Comparison of ENCODE assay signal across 24 mouse cellular contexts in the genomic region with DNA sequence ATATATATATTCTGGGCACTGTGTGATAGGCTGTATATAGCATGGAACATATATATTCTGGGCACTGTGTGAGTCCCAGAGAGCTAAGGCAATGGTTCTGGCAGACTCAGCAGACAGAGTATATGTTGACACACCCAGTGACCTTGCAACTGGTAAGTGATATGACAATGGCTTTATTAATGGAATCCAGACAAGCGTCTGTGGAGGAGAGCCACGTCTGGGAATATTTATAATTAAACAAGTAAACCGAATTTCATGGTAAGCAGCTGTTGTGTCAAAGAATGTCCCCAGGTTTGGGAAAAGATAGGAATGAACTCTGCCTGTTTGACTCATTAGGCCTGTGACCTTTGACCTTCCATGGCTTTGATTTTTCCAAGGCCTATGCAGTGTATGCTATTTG. TPM values are rescaled to one million over a fixed set of nuclear protein-coding genes. Genes with fewer than 3 reads are reported as not detected.
A peak's percentile ranks its signal among the peaks of the same experiment; 100 is the strongest.
DNase-seq lines count a peak whose midpoint lies in the region; ATAC-seq and TF ChIP-seq lines count a peak whose summit lies in the region.
"Had no signal": no experiment of that assay in that cellular context is flagged by ENCODE, and none has a peak within 500 bp of the region (broad histone marks: within the 10 kb centered on the region; RNA-seq: fewer than 3 reads in every experiment).

No protein-coding gene starts in this region.

- H3K9me3 ChIP-seq in forebrain, embryonic 14.5 days (replicated peaks; ENCODE audit: control insufficient read depth, low read length), result 0 out of 2 replicates have a peak, but pooled peaks cover 4% of the 10 kb centered on the region
- H3K9me3 ChIP-seq in forebrain, embryonic 13.5 days (replicated peaks), result no peaks in the 10 kb centered on the region
- H3K9me3 ChIP-seq in forebrain, postnatal 0 days (ENCODE audit: low read length), result no peaks in the 10 kb centered on the region
- H3K9me3 ChIP-seq in hindbrain, postnatal 0 days (ENCODE audit: low read length), result no peaks in the 10 kb centered on the region
- 0 out of 2 replicates have a peak, but pooled peaks cover 2% of the 10 kb centered on the region for H3K9me3 ChIP-seq in neural tube, embryonic 13.5 days
- H3K9me3 ChIP-seq: embryonic facial prominence, embryonic 10.5 days; heart, embryonic 15.5 days; limb, embryonic 10.5 days had no signal

- H3K4me1 ChIP-seq in forebrain, embryonic 14.5 days (ENCODE audit: control insufficient read depth, insufficient read depth, low read length), result peaks cover 3% of the 10 kb centered on the region; the same call in 1 of the 2 replicates
- peaks cover 27% of the 10 kb centered on the region for H3K4me1 ChIP-seq in forebrain, embryonic 13.5 days
- no peaks in the 10 kb centered on the region for H3K4me1 ChIP-seq in forebrain, postnatal 0 days (ENCODE audit: insufficient read depth)
- peaks cover 2% of the 10 kb centered on the region; the same call in 1 of the 2 replicates for H3K4me1 ChIP-seq in hindbrain, postnatal 0 days (ENCODE audit: insufficient read depth, low read length)
- H3K4me1 ChIP-seq in neural tube, embryonic 13.5 days (replicated peaks), result peaks cover 65% of the 10 kb centered on the region

- peak overlapping the region; percentile 83; the same call in 1 of the 2 replicates for H3K4me2 ChIP-seq in forebrain, embryonic 14.5 days (ENCODE audit: low read length)
- H3K4me2 ChIP-seq in forebrain, embryonic 13.5 days, result no peak overlapping the region
- peak overlapping the region; percentile 25 for H3K4me2 ChIP-seq in forebrain, postnatal 0 days (ENCODE audit: low read depth)
- H3K4me2 ChIP-seq in hindbrain, postnatal 0 days (ENCODE audit: low read depth, low read length), result peak overlapping the region; percentile 1; the same call in 1 of the 2 replicates
- H3K4me2 ChIP-seq in neural tube, embryonic 13.5 days, result peak overlapping the region; percentile 76
- H3K4me2 ChIP-seq: heart, embryonic 15.5 days had no signal

- no peaks in the 10 kb centered on the region for H3K27me3 ChIP-seq in forebrain, embryonic 14.5 days (replicated peaks; ENCODE audit: control insufficient read depth, insufficient read depth, low read length)
- no peaks in the 10 kb centered on the region for H3K27me3 ChIP-seq in forebrain, embryonic 13.5 days
- no peaks in the 10 kb centered on the region for H3K27me3 ChIP-seq in forebrain, postnatal 0 days (ENCODE audit: insufficient read depth, low read length)
- H3K27me3 ChIP-seq in hindbrain, postnatal 0 days (ENCODE audit: insufficient read depth, low read length), result no peaks in the 10 kb centered on the region
- no peaks in the 10 kb centered on the region for H3K27me3 ChIP-seq in neural tube, embryonic 13.5 days

- 76% methylated on average over 3 of the region's 3 CpGs for WGBS in forebrain, embryonic 14.5 days
- 84% methylated on average over 3 of the region's 3 CpGs for WGBS in forebrain, embryonic 13.5 days
- WGBS in forebrain, postnatal 0 days, result 64% methylated on average over 3 of the region's 3 CpGs
- 51% methylated on average over 3 of the region's 3 CpGs for WGBS in hindbrain, postnatal 0 days
- 45% methylated on average over 3 of the region's 3 CpGs for WGBS in neural tube, embryonic 13.5 days

- no peaks in the 10 kb centered on the region for H3K36me3 ChIP-seq in forebrain, embryonic 14.5 days (ENCODE audit: control insufficient read depth, insufficient read depth, low read length)
- H3K36me3 ChIP-seq in forebrain, embryonic 13.5 days (ENCODE audit: poor library complexity, severe bottlenecking), result 0 out of 2 replicates have a peak, but pooled peaks cover 5% of the 10 kb centered on the region
- H3K36me3 ChIP-seq in forebrain, postnatal 0 days (ENCODE audit: insufficient read depth), result no peaks in the 10 kb centered on the region
- no peaks in the 10 kb centered on the region for H3K36me3 ChIP-seq in hindbrain, postnatal 0 days (ENCODE audit: insufficient read depth, low read length)
- no peaks in the 10 kb centered on the region for H3K36me3 ChIP-seq in neural tube, embryonic 13.5 days
- H3K36me3 ChIP-seq: embryonic facial prominence, embryonic 10.5 days; G1E; heart, embryonic 15.5 days; limb, embryonic 10.5 days had no signal

- no peak overlapping the region for H3K27ac ChIP-seq in forebrain, embryonic 14.5 days (ENCODE audit: low read depth, low read length)
- no peak overlapping the region for H3K27ac ChIP-seq in forebrain, embryonic 13.5 days
- no peak overlapping the region; the same call in 1 of the 2 replicates for H3K27ac ChIP-seq in forebrain, postnatal 0 days (ENCODE audit: low read depth, low read length)
- H3K27ac ChIP-seq in hindbrain, postnatal 0 days, result no peak overlapping the region
- no peak overlapping the region for H3K27ac ChIP-seq in neural tube, embryonic 13.5 days (replicated peaks)
- H3K27ac ChIP-seq: embryonic facial prominence, embryonic 10.5 days; heart, embryonic 15.5 days; limb, embryonic 10.5 days had no signal

- no peak for TF ChIP-seq CTCF in forebrain, postnatal 0 days (IDR thresholded peaks at IDR 0.05; ENCODE audit: low read depth)
- no peak for TF ChIP-seq CTCF in hindbrain, postnatal 0 days (IDR thresholded peaks at IDR 0.05; ENCODE audit: low read depth)

- DNase-seq in forebrain, embryonic 14.5 days (ENCODE audit: low spot score), result no peak
- no peak for DNase-seq in forebrain, postnatal 0 days
- no peak for DNase-seq in hindbrain, postnatal 0 days (ENCODE audit: low spot score)
- DNase-seq in c-Kit-positive CD71-positive TER-119-positive erythroid progenitor cells, embryonic 14.5 days (ENCODE audit: low spot score), result no peak
- DNase-seq in adrenal gland, postnatal 14 days, result no peak
- DNase-seq: adrenal gland, postnatal 10 days; cerebellum, adult 11-12 months; cerebellum, postnatal 36 days; gastrocnemius, adult 2 months; heart, adult 18-20 months; liver, postnatal 0 days; lung, postnatal 10 days; right cerebral cortex, postnatal 4 days had no signal

- H3K9ac ChIP-seq in forebrain, embryonic 14.5 days (ENCODE audit: low read length), result no peak overlapping the region
- no peak overlapping the region for H3K9ac ChIP-seq in forebrain, embryonic 13.5 days
- no peak overlapping the region for H3K9ac ChIP-seq in forebrain, postnatal 0 days
- H3K9ac ChIP-seq in hindbrain, postnatal 0 days (replicated peaks; ENCODE audit: low read length), result no peak overlapping the region
- H3K9ac ChIP-seq in neural tube, embryonic 13.5 days, result no peak overlapping the region; the same call in 1 of the 2 replicates
- H3K9ac ChIP-seq: heart, embryonic 15.5 days; liver, postnatal 0 days had no signal

- no peak for ATAC-seq in forebrain, embryonic 14.5 days
- ATAC-seq in forebrain, embryonic 13.5 days, result no peak
- no peak for ATAC-seq in forebrain, postnatal 0 days
- no peak for ATAC-seq in hindbrain, postnatal 0 days
- no peak for ATAC-seq in neural tube, embryonic 13.5 days (ENCODE audit: low read depth)
- ATAC-seq: activated CD4-positive, CD25-positive, alpha-beta regulatory T cell, adult 4 months; intestine, postnatal 0 days; liver, postnatal 0 days had no signal

- H3K4me3 ChIP-seq in forebrain, embryonic 14.5 days (ENCODE audit: low read depth, low read length), result no peak overlapping the region
- H3K4me3 ChIP-seq in forebrain, embryonic 13.5 days, result no peak overlapping the region
- peak overlapping the region; percentile 47 for H3K4me3 ChIP-seq in forebrain, postnatal 0 days (ENCODE audit: low read depth, low read length)
- no peak overlapping the region for H3K4me3 ChIP-seq in hindbrain, postnatal 0 days (ENCODE audit: low read length)
- H3K4me3 ChIP-seq in neural tube, embryonic 13.5 days, result peak overlapping the region; percentile 58; the same call in 1 of the 2 replicates
- H3K4me3 ChIP-seq: embryonic facial prominence, embryonic 10.5 days; gastrocnemius, adult 2 months; heart, embryonic 15.5 days; limb, embryonic 10.5 days had no signal

RNA-seq across cellular contexts. Expression of a gene that starts 2.8 kb away (rescaled TPM):
- 41.8 and 58.1 TPM in 2 replicates for polyA plus RNA-seq in forebrain, embryonic 14.5 days (2014; fragmentation: Nextera tagmentation; extraction: Ambion mirVana)
- polyA plus RNA-seq in forebrain, embryonic 13.5 days (2015; fragmentation: Nextera tagmentation; extraction: Ambion mirVana), result 30.4 and 30.5 TPM in 2 replicates
- 50.2 and 93.9 TPM in 2 replicates for total RNA-seq in forebrain, postnatal 0 days (2014; rRNA removed)
- polyA plus RNA-seq in forebrain, postnatal 0 days (2015; fragmentation: Nextera tagmentation; extraction: Ambion mirVana), result 79.9 and 128 TPM in 2 replicates
- 29.7 and 34.9 TPM in 2 replicates for total RNA-seq in hindbrain, postnatal 0 days (2014; rRNA removed)
- polyA plus RNA-seq in hindbrain, postnatal 0 days (2015; fragmentation: Nextera tagmentation; extraction: Ambion mirVana), result 32.6 and 38.0 TPM in 2 replicates
- polyA plus RNA-seq in neural tube, embryonic 13.5 days (2015; fragmentation: Nextera tagmentation; extraction: Ambion mirVana), result 72.6 TPM in 2 replicates
- total RNA-seq in adrenal gland, postnatal 14 days (2021), result 0.26 and 0.37 TPM in 2 replicates
- total RNA-seq: hematopoietic stem cell, adult 5-6 weeks; liver, adult 2 months; megakaryocyte, adult 5-6 weeks had no signal
- polyA plus RNA-seq: activated CD4-positive, CD25-positive, alpha-beta regulatory T cell, adult 4 months; G1E; liver, adult 2 months had no signal

Comparison
In these comparisons a context has a peak if more than half of its experiments do, and no peak if none do; other contexts are left out.
1. H3K4me3 ChIP-seq: peak in forebrain, postnatal 0 days (single experiment) and neural tube, embryonic 13.5 days (single experiment); none in forebrain, embryonic 14.5 days (single experiment), forebrain, embryonic 13.5 days (single experiment) and hindbrain, postnatal 0 days (single experiment).